Mouse (Mus musculus): ENCODE results near the gene Mc1r. TPM values are rescaled to one million over a fixed set of nuclear protein-coding genes. Genes with fewer than 3 reads are reported as not detected.

The Mc1r gene
- total and polyA plus RNA-seq, 3 experiments = 0.04 TPM; not detected in 2

- Histone ChIP-seq H3K27ac (ENCODE audit: insufficient read depth, low read depth) (no peak overlapping the region), H3K4me3 (replicated peaks in 1 of 3; ENCODE audit: low read depth in 2 of 3, low read length in 2 of 3, poor library complexity in 1 of 3) (no peak overlapping the region), H3K9me3 (replicated peaks; ENCODE audit: low read length) (no peaks in the 10 kb centered on the region), H3K4me2 (ENCODE audit: insufficient read depth, low read depth, poor library complexity, severe bottlenecking) (no peak overlapping the region), H3K36me3 (replicated peaks in 1 of 2; ENCODE audit: control insufficient read depth in 1 of 2, insufficient read depth in 1 of 2, low read length in 1 of 2) (peaks cover 87 to 100% of the 10 kb centered on the region in 2 experiments), H3K27me3 (replicated peaks) (no peaks in the 10 kb centered on the region), H3K9ac (ENCODE audit: insufficient read depth, low read depth) (no peak overlapping the region), H3K79me2 (replicated peaks; ENCODE audit: control insufficient read depth, extremely low read depth, insufficient read depth, poor library complexity, severe bottlenecking) (no peaks in the 10 kb centered on the region), H3K4me1 (ENCODE audit: control insufficient read depth in 1 of 2, insufficient read depth in 2 of 2) (no peaks in the 10 kb centered on the region)
- no peak for DNase-seq (ENCODE audit: extremely low read depth)
- in situ Hi-C loops (cut with MboI; ENCODE audit: low pct_ligation_motif_present, low pct_unique_long_range_greater_than_20kb, low sequenced_read_pairs) = no loop called here
- dilution Hi-C loops (cut with MboI; ENCODE audit: extremely low pct_ligation_motif_present, extremely low pct_unique_long_range_greater_than_20kb, low sequenced_read_pairs) = no loop called here
- TF ChIP-seq EP300 (IDR thresholded peaks at IDR 0.05; ENCODE audit: low read length) = no peak
- TF ChIP-seq ZKSCAN1 (IDR thresholded peaks at IDR 0.05; ENCODE audit: borderline replicate concordance, low read depth, low read length) = no peak
- no peak for TF ChIP-seq MXI1 (IDR thresholded peaks at IDR 0.05; ENCODE audit: low read depth, low read length)
- TF ChIP-seq USF2 (conservative IDR thresholded peaks at IDR 0.05; ENCODE audit: low read depth, low read length) = no peak
- TF ChIP-seq POLR2A (IDR thresholded peaks at IDR 0.05; ENCODE audit: low read depth, low read length) = no peak
- no peak for TF ChIP-seq HCFC1 (IDR thresholded peaks at IDR 0.05; ENCODE audit: low read depth, low read length)
- no peak for TF ChIP-seq SMC3 (IDR thresholded peaks at IDR 0.05; ENCODE audit: low read depth, low read length)
- no peak for TF ChIP-seq IRF4 (IDR thresholded peaks at IDR 0.05; ENCODE audit: low read depth, low read length)
Observed at GRCm38 (mm10) chr8:123387041-123387440, 19.9 kb upstream of the Mc1r start.

GRCm38 (mm10) chr8:123387801-123388200, 19.1 kb upstream of the Mc1r start:
- Histone ChIP-seq H3K9me3 (replicated peaks; ENCODE audit: low read length) (no peaks in the 10 kb centered on the region), H3K36me3 (replicated peaks in 1 of 2; ENCODE audit: control insufficient read depth in 1 of 2, insufficient read depth in 1 of 2, low read length in 1 of 2) (peaks cover 90 to 100% of the 10 kb centered on the region in 2 experiments), H3K27ac (ENCODE audit: insufficient read depth, low read depth) (no peak overlapping the region), H3K27me3 (replicated peaks) (no peaks in the 10 kb centered on the region), H3K4me2 (ENCODE audit: insufficient read depth, low read depth, poor library complexity, severe bottlenecking) (no peak overlapping the region), H3K4me3 (replicated peaks in 1 of 3; ENCODE audit: low read depth in 2 of 3, low read length in 2 of 3, poor library complexity in 1 of 3) (no peak overlapping the region), H3K79me2 (replicated peaks; ENCODE audit: control insufficient read depth, extremely low read depth, insufficient read depth, poor library complexity, severe bottlenecking) (no peaks in the 10 kb centered on the region), H3K9ac (ENCODE audit: insufficient read depth, low read depth) (no peak overlapping the region), H3K4me1 (ENCODE audit: control insufficient read depth in 1 of 2, insufficient read depth in 2 of 2) (no peaks in the 10 kb centered on the region)
- TF ChIP-seq CTCF (conservative IDR thresholded peaks at IDR 0.05 in 1 of 2, IDR thresholded peaks at IDR 0.05 in 1 of 2; ENCODE audit: low read depth in 2 of 2, low read length in 2 of 2) (no peak), MXI1 (IDR thresholded peaks at IDR 0.05; ENCODE audit: low read depth, low read length) (no peak), MAZ (IDR thresholded peaks at IDR 0.05; ENCODE audit: low read depth, low read length) (no peak), MYC (IDR thresholded peaks at IDR 0.05; ENCODE audit: low read depth, low read length) (no peak), MAX (IDR thresholded peaks at IDR 0.05; ENCODE audit: low read length) (no peak), RCOR1 (conservative IDR thresholded peaks at IDR 0.05; ENCODE audit: low read depth, low read length) (no peak), MEF2A (IDR thresholded peaks at IDR 0.05; ENCODE audit: borderline replicate concordance, low read depth, low read length) (no peak), SMC3 (IDR thresholded peaks at IDR 0.05; ENCODE audit: low read depth, low read length) (no peak), ZKSCAN1 (IDR thresholded peaks at IDR 0.05; ENCODE audit: borderline replicate concordance, low read depth, low read length) (no peak), PAX5 (IDR thresholded peaks at IDR 0.05; ENCODE audit: low read length) (no peak), ZNF384 (IDR thresholded peaks at IDR 0.05; ENCODE audit: low read depth, low read length) (no peak)
- dilution Hi-C loops (cut with MboI; ENCODE audit: extremely low pct_ligation_motif_present, extremely low pct_unique_long_range_greater_than_20kb, low sequenced_read_pairs) (no loop called here), in situ Hi-C loops (cut with MboI; ENCODE audit: low pct_ligation_motif_present, low pct_unique_long_range_greater_than_20kb, low sequenced_read_pairs) (no loop called here)
- DNase-seq (ENCODE audit: extremely low read depth) = no peak
